Mouse (Mus musculus) embryonic facial prominence, embryonic 13.5 days (tissue): ENCODE measurements around the gene Kcnk7. TPM values are rescaled to one million over a fixed set of nuclear protein-coding genes. Genes with fewer than 3 reads are reported as not detected.

ENCODE experiments used
- ATAC-seq: fragments of 200-750 bp; cut with Nextera tagmentation; 2 replicates; pipeline ENCODE4 v1.8.0; 2017; ENCODE audit warnings: low read depth; ENCODE audit not compliant: insufficient number of reproducible peaks, insufficient read depth, low FRiP score, low TSS enrichment
- H3K27ac ChIP-seq: fragments of 300-500 bp; sonication (generic); 2 replicates; pipeline ENCODE4 v1.5.1; 2015; ENCODE audit warnings: moderate library complexity, mild to moderate bottlenecking, inconsistent platforms
- H3K27me3 ChIP-seq: fragments of 300-500 bp; sonication (generic); 2 replicates; pipeline ENCODE4 v1.6.1; 2015; ENCODE audit warnings: mild to moderate bottlenecking, inconsistent platforms
- H3K36me3 ChIP-seq: fragments of 300-500 bp; sonication (generic); 2 replicates; pipeline ENCODE4 v1.6.1; 2015; ENCODE audit warnings: mild to moderate bottlenecking, inconsistent platforms
- H3K4me1 ChIP-seq: fragments of 300-500 bp; sonication (generic); 2 replicates; pipeline ENCODE4 v1.6.1; 2015; ENCODE audit warnings: inconsistent platforms
- H3K4me2 ChIP-seq: fragments of 300-500 bp; sonication (generic); 2 replicates; pipeline ENCODE4 v1.6.1; 2015; ENCODE audit warnings: moderate library complexity, mild to moderate bottlenecking, inconsistent platforms
- H3K4me3 ChIP-seq: fragments of 300-500 bp; sonication (generic); 2 replicates; pipeline ENCODE4 v1.5.1; 2015; ENCODE audit warnings: mild to moderate bottlenecking, inconsistent platforms
- H3K9ac ChIP-seq: fragments of 300-500 bp; sonication (generic); 2 replicates; pipeline ENCODE4 v1.6.1; 2015; ENCODE audit warnings: mild to moderate bottlenecking, inconsistent platforms
- H3K9me3 ChIP-seq: fragments of 300-500 bp; sonication (generic); 2 replicates; pipeline ENCODE4 v1.6.1; 2016; ENCODE audit warnings: inconsistent platforms
- WGBS: fragments of 180-500 bp; shearing (Covaris S2); methylation state at CpG from one replicate; pipeline ENCODE4 v1.1.7; 2015; ENCODE audit warnings: mixed read lengths; 5-methylcytosine and 5-hydroxymethylcytosine counted together
- polyA plus RNA-seq: library from polyadenylated mRNA; unstranded; fragments of >200 nt; fragmentation: Nextera tagmentation; extraction: Ambion mirVana; gene quantifications from 2 replicates; pipeline ENCODE4 v1.2.1, GENCODE M21; 2015

Kcnk7 gene
- polyA plus RNA-seq, 1 experiment from 2014 or later = 0.59 TPM

DNA sequence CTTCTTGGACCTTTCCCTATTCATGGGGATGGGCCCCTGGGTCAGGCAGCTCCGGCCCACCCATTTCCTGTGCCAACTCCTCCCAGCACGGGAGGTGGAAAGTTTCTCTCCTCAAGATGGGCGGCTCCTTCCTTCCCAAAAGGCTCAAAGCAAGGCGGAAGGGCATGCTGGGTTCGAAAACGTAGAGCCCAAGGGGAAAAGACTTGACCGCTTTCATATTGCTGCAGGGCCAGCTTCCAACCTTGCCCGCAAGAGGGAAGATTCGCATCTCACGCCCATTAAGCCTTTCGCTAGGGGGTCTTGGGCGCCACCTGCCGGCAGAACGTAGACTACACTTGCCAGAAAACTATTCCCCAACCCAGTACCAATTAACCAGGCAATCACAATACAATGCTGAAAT is 23.5 kb downstream of the Kcnk7 start:
- Histone ChIP-seq H3K4me3 (peak overlapping the region; percentile 95), H3K4me1 (peaks cover 69% of the 10 kb centered on the region), H3K36me3 (peaks cover 29% of the 10 kb centered on the region), H3K9ac (peak overlapping the region; percentile 99), H3K27me3 (no peaks in the 10 kb centered on the region), H3K27ac (peak overlapping the region; percentile 72), H3K9me3 (no peaks in the 10 kb centered on the region), H3K4me2 (peak overlapping the region; percentile 99)
- WGBS = 4% methylated on average over 14 of the region's 14 CpGs
- no peak for ATAC-seq

DNA sequence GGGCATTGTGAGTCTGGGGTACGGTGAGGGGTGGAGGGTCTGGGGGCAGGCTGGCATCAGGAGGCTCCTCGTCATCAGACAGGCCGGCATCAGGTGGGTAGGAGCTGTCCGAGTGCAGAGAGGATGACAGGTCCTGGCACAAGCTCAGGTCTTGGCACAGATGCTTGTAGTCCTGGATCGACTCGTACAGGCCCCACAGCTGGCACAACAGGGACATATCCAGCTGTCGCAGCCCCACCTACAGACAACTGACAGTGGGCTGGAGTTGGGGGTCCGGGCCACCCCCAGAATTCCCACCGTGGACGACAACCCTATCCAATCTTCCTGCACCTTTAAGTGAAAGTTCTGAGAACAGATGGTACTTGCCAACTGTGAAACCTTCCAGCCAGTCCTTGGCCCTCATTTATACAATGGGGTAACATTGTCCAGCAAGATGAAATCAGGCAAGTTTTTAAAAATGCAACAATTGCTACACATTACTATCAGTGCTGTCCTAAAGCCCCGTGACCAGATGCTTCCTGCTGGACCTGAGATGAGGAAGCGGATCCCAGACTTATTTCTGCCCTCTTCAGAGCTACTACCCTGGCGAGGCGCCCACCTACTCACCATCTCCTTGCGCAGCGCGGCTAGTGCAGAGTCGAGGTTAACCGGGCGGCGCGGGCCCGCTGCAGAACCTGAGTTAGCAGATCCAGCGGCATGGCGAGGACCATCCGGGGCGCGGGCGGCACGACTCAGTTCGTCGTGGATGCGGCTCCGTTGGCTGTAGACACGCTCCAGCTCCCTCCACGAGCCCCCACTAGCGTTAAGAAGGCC is 24.7 kb downstream of the Kcnk7 start:
- Histone ChIP-seq H3K9ac (peak overlapping the region; percentile 99), H3K9me3 (no peaks in the 10 kb centered on the region), H3K4me1 (peaks cover 69% of the 10 kb centered on the region), H3K4me3 (peak overlapping the region; percentile 95), H3K27me3 (no peaks in the 10 kb centered on the region), H3K4me2 (peak overlapping the region; percentile 99), H3K36me3 (peaks cover 23% of the 10 kb centered on the region), H3K27ac (peak overlapping the region; percentile 96)
- 0 out of 2 replicates have a peak, but pooled peaks have one; percentile 22 for ATAC-seq
- WGBS = 5% methylated on average over 36 of the region's 37 CpGs

DNA sequence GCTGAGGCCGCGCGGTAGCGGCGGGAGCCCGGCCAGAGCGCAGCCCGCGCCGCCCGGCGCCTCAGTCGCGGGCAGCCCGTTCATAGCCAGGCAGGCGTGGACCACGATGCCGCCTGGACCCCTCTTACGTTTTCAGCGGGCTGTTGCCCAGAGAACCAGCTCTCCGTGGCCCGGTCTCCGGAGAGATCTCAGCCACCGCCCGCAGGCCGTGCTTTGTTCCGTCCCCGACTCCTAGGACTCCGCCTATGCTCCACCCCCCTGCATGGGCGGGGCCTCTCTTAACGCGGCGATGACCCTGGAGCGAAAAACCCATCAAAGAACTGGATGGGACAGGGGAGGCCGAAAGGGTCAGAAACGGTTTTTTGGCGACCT is 25.3 kb downstream of the Kcnk7 start, which contains the start of gene Fam89b:
Fam89b (minus strand) TSS at position 210 of the 372 bp plus-strand sequence.
- no peaks in the 10 kb centered on the region for H3K9me3 ChIP-seq
- H3K4me1 ChIP-seq = peaks cover 64% of the 10 kb centered on the region
- H3K27ac ChIP-seq = peak within 1 kb of the TSS; percentile 96
- peaks cover 17% of the 10 kb centered on the region for H3K36me3 ChIP-seq
- under 1% methylated on average over 37 of the region's 37 CpGs for WGBS
- peak within 1 kb of the TSS; percentile 95 for H3K4me3 ChIP-seq
- H3K9ac ChIP-seq = peak within 1 kb of the TSS; percentile 99
- peak within 1 kb of the TSS; percentile 99 for H3K4me2 ChIP-seq
- ATAC-seq = peak; percentile 82
- H3K27me3 ChIP-seq = no peaks in the 10 kb centered on the region

DNA sequence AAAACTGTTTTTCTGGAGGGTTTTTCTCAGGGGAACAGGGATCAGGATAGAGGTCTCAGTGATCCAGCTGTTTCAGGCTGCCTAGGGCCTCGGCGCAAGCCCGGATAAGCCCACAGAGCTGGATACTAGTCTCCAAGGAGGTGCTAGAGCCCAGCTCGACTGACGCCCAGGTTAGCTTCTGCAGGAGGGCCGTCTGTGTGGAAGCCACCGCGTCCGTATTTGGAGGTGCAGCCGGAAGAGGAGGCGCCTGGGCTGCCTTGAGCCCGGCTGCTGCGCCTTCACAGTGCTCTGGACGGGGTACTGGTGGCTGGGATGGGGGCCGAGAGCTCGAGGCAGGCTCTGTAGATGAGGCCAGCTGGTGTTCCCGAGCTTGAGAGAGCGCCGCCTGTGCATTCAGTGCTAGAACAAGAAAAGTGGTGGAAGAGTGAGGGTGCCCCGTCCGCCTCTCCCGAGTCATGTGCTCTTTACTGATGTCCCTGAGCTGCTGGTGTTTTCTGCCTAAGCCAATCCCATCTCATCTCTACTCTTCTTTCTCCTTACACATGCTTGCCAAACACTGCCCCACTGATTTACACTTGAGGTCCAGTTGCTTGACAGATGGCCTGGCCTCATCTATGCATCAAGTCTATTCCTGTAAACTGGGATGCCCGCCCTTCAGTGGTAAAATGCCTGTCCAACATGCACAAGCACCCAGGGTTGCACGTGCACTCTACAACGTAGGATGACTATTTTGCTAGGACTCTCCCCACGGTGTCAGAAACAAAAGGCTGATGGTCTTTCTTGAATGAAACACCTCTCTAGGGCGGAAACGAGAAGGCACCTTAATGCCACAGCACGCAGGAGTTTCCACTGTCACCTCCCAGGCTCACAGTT is 26.4 kb downstream of the Kcnk7 start:
- H3K4me3 ChIP-seq = peak overlapping the region; percentile 95
- 73% methylated on average over 29 of the region's 29 CpGs for WGBS
- H3K27me3 ChIP-seq = peaks cover 6% of the 10 kb centered on the region; the same call in 1 of the 2 replicates
- no peak overlapping the region for H3K27ac ChIP-seq
- H3K36me3 ChIP-seq = peaks cover 6% of the 10 kb centered on the region
- H3K9me3 ChIP-seq = no peaks in the 10 kb centered on the region
- H3K4me2 ChIP-seq = peak overlapping the region; percentile 99
- peak overlapping the region; percentile 79 for H3K9ac ChIP-seq
- no peak for ATAC-seq
- H3K4me1 ChIP-seq = peaks cover 53% of the 10 kb centered on the region

DNA sequence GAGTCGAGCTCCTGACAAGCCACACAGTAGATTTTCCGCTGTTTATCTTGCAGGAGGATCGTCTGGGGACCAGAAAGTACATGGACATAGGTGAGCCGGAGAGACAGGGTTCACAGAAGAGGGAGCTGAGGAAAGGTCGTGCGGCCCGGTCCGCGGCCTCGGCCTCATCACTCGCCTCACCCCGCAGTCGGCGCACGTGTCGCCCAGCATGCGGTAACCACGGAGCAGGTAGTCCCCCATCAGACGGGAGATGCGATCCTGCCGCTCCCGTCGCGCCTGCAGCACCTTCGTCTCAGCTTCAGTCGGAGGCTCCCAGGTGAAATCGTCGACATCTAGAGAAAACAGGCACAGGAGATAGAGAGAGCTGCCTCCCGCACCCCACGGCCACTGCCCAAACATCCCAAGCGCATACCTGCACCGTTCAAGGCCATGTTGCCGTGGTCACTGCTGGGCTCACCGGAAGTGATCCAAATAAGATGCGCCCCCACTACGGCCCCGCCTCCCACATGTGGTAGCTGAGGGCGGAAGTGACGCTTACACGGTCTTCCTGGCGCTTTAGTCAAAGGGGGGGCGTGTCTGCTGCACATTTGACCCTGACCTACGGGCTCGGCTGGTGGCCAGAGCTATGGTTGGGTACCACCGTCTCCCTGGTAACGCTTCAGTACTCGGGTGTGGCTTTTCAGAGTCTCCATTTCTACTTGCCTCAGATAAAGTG is 27.3 kb downstream of the Kcnk7 start:
- peak overlapping the region; percentile 65; the same call in 1 of the 2 replicates for H3K27ac ChIP-seq
- ATAC-seq = peak; percentile 70
- H3K4me3 ChIP-seq = peak overlapping the region; percentile 70
- under 1% methylated on average over 47 of the region's 47 CpGs for WGBS
- H3K9me3 ChIP-seq = no peaks in the 10 kb centered on the region
- H3K27me3 ChIP-seq = peaks cover 10% of the 10 kb centered on the region; the same call in 1 of the 2 replicates
- peak overlapping the region; percentile 79 for H3K9ac ChIP-seq
- H3K4me2 ChIP-seq = peak overlapping the region; percentile 99
- peaks cover 6% of the 10 kb centered on the region for H3K36me3 ChIP-seq
- peaks cover 44% of the 10 kb centered on the region for H3K4me1 ChIP-seq

DNA sequence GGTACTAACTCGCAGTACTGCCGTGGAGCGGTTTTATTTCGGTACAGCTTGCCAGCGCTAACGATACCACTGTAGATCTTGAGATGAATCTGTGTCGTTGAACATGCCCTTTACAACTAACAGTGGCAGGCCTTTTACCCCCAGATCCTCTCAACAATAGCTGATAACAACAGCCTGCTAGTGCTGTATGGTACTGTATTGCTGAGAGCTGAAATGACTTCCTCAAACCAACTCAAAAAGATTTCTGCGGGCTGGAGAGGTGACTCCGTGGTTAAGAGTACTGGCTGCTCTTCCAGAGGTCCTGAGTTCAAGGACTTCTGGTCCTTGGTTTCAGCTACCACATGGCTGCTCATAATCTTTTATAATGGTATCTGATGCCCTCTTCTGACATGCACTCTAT is 30.2 kb downstream of the Kcnk7 start:
- Histone ChIP-seq H3K4me3 (no peak overlapping the region), H3K27me3 (peaks cover 19% of the 10 kb centered on the region), H3K4me1 (peaks cover 22% of the 10 kb centered on the region), H3K9me3 (no peaks in the 10 kb centered on the region), H3K27ac (no peak overlapping the region), H3K4me2 (no peak overlapping the region), H3K9ac (no peak overlapping the region), H3K36me3 (peaks cover 6% of the 10 kb centered on the region)
- WGBS = 79% methylated on average over 9 of the region's 9 CpGs
- ATAC-seq = no peak

DNA sequence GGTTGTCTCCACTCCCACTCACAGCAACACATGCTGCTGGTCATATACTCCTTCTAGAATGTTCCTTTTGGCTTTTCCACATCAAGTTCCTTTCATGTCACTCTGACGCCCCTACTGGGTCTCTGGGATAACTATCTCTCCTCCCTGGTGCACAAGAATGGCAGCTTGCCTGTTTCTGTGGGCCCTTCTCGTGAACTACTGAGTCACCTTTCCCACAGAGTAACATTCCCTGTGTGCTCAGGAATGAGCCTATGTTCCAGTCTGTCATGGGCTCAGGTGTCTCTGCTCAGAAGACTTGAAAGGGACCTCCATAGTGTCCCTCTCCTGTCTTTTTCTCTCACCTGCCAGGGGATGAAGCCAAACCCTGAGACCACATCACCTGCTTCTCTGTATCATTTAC is 35.3 kb downstream of the Kcnk7 start:
- H3K9me3 ChIP-seq = no peaks in the 10 kb centered on the region
- H3K4me2 ChIP-seq = no peak overlapping the region
- no peak overlapping the region for H3K27ac ChIP-seq
- H3K9ac ChIP-seq = no peak overlapping the region
- peaks cover 34% of the 10 kb centered on the region for H3K4me1 ChIP-seq
- no peak for ATAC-seq
- WGBS = 53% methylated on average over 2 of the region's 2 CpGs
- H3K27me3 ChIP-seq = peaks cover 35% of the 10 kb centered on the region
- H3K4me3 ChIP-seq = no peak overlapping the region
- H3K36me3 ChIP-seq = no peaks in the 10 kb centered on the region

DNA sequence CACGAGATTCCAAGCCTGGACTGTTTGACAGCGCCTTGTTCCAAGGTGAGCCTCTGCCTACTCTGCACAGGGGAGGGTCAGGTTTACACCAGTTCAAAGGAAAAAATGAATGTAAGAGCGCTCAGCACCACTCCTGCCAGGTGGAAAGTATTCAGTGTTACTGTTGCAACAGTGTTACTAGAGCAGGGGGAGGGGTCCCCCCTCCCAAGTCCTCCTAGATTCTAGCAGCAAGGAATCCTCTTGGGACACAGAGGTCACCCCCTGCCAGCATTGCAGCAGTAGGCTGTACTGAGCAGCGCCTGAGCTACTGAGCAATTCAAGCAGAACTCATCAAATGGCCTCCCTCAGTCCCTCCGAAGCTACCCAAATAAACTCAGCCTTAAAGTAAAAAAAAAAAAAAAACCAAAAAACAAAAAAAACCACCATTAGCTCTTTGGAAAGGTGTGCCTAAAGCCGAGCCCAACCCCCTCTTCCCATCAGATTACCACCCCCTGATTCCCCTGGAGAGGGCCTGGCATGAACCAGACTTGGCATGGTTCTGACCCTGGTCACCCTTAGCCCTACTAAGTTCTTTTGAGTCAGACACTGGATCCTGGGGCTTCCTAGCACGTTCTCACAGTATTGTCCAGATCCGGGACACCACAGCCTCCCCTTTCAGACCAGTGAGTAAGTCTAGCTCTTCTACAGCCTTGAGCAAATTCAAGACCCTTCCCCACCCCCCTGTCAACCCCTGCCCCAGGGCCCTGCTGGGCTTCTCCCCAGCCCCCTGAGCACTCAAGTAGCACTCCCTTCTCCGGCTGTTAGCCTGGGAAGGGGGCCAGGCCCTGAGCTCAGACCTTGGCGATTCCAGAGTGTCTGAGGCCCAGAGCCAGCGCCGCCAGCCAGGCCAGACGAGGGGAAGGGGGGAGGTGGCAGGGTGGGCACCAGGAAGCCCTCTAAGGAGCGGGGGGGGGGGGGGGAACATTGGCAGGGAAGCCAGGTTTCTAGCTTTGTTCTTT is 36.5 kb downstream of the Kcnk7 start, which contains the start of gene Ltbp3:
Ltbp3 (plus strand) TSS at position 585 of the 998 bp plus-strand sequence.
- Histone ChIP-seq H3K27me3 (peaks cover 40% of the 10 kb centered on the region), H3K27ac (peak within 1 kb of the TSS; percentile 92), H3K36me3 (no peaks in the 10 kb centered on the region), H3K4me1 (peaks cover 44% of the 10 kb centered on the region), H3K4me3 (peak within 1 kb of the TSS; percentile 67), H3K4me2 (peak within 1 kb of the TSS; percentile 95), H3K9ac (peak within 1 kb of the TSS; percentile 91), H3K9me3 (no peaks in the 10 kb centered on the region)
- 0 out of 2 replicates have a peak, but pooled peaks have one; percentile 49 for ATAC-seq
- WGBS = 21% methylated on average over 9 of the region's 14 CpGs

DNA sequence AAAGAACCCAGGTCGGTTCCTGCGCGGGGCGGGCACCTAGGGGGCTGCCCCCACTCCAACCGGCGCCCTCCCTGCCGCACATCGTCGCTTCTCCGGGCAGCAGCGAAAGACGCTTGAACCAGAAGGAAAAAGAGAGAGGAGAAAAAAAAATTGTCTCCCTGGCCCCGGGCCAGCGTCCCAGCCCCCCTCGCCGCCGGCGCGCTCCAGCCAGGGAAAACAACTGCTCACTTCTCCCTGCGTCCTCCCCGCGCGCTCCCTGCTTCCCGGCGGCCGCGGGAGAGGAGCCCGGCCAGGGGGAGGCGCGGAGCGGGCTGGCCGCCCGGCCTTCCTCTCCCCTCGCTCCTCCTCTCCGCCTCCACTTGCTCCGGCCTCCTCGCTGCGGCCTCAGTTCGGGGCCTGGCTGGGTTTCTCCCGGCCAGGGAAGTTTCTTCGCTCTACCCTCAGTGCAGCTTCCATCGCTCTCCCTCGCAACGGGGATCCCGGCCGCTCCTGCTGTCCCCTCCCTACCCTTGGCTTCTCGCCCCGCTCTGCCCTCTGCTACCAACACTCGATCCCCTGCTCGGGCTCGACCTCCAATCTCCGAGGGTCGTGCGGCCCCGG is 37.6 kb downstream of the Kcnk7 start:
- Histone ChIP-seq H3K27ac (peak overlapping the region; percentile 92), H3K4me3 (peak overlapping the region; percentile 67), H3K9me3 (no peaks in the 10 kb centered on the region), H3K36me3 (no peaks in the 10 kb centered on the region), H3K4me2 (peak overlapping the region; percentile 95), H3K9ac (peak overlapping the region; percentile 91), H3K4me1 (peaks cover 56% of the 10 kb centered on the region), H3K27me3 (peaks cover 45% of the 10 kb centered on the region)
- under 1% methylated on average over 55 of the region's 55 CpGs for WGBS
- peak; percentile 60; the same call in 1 of the 2 replicates for ATAC-seq

DNA sequence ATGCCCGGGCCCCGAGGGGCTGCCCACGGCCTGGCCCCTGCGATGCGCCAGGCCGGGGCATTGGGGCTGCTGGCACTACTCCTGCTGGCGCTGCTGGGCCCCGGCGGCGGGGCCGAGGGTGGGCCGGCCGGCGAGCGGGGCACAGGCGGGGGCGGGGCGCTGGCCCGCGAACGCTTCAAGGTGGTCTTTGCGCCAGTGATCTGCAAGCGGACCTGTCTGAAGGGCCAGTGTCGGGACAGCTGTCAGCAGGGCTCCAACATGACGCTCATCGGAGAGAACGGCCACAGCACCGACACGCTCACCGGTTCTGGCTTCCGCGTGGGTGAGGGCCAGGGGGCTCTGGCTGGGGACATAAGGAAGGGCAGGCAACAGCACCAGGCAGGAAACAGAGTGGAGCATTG is 38.1 kb downstream of the Kcnk7 start:
- peak overlapping the region; percentile 67 for H3K4me3 ChIP-seq
- H3K27ac ChIP-seq = peak overlapping the region; percentile 92
- H3K4me2 ChIP-seq = peak overlapping the region; percentile 95
- H3K9ac ChIP-seq = peak overlapping the region; percentile 91
- H3K27me3 ChIP-seq = peaks cover 45% of the 10 kb centered on the region
- peaks cover 57% of the 10 kb centered on the region for H3K4me1 ChIP-seq
- 0 out of 2 replicates have a peak, but pooled peaks cover 3% of the 10 kb centered on the region for H3K36me3 ChIP-seq
- peak; percentile 7; the same call in 1 of the 2 replicates for ATAC-seq
- WGBS = 3% methylated on average over 32 of the region's 32 CpGs
- no peaks in the 10 kb centered on the region for H3K9me3 ChIP-seq
